Mouse (Mus musculus): ENCODE results near the gene Rnf10.
A peak's percentile ranks its signal among the peaks of the same experiment; 100 is the strongest.

Gene Rnf10

GRCm38 (mm10) chr5:115193226-115193625 lies 79.5 kb downstream of the Rnf10 start:
- DNase-seq = peak; percentile 60

GRCm38 (mm10) chr5:115192828-115193195 lies 79.9 kb downstream of the Rnf10 start:
- DNase-seq = no peak

GRCm38 (mm10) chr5:115191880-115192827 lies 80.5 kb downstream of the Rnf10 start:
- peak; percentile 68 for DNase-seq
